Mouse (Mus musculus): ENCODE results near the gene Gm49510. TPM values are rescaled to one million over a fixed set of nuclear protein-coding genes. Genes with fewer than 3 reads are reported as not detected.

Gm49510 gene
- polyA plus RNA-seq, 1 experiment from 2014 or later = 0.47 TPM

DNA sequence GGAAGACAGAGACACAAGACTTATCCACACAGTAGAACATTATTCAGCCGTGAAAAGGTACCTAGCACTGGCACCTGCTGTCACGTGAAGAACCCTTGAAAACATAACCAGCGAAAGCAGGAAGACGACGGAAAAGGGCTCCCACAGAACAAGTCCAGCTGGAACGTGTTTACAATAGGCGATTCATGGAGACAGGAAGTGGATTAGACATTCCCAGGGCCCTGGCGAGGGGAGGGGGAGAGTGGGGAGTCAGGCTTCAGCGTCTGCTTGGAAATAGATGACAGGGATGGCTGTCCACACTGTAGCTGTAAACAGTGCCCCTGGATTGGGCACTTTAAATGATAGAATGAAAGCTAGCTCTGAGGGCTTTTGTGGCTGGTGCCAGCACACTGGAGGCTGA, 31.1 kb upstream of the Gm49510 start:
- Histone ChIP-seq H3K9me3 (replicated peaks) (no peaks in the 10 kb centered on the region), H3K4me2 (no peak overlapping the region), H3K27ac (ENCODE audit: poor library complexity, severe bottlenecking) (peak overlapping the region; percentile 81), H3K9ac (peak overlapping the region; percentile 52; the same call in 1 of the 2 replicates), H3K4me3 (no peak overlapping the region), H3K4me1 (replicated peaks) (peaks cover 18% of the 10 kb centered on the region), H3K36me3 (no peaks in the 10 kb centered on the region), H3K27me3 (replicated peaks) (no peaks in the 10 kb centered on the region)
- peak; percentile 60 for ATAC-seq (ENCODE audit: insufficient number of reproducible peaks, low FRiP score)
- WGBS = 33% methylated on average over 9 of the region's 9 CpGs

DNA sequence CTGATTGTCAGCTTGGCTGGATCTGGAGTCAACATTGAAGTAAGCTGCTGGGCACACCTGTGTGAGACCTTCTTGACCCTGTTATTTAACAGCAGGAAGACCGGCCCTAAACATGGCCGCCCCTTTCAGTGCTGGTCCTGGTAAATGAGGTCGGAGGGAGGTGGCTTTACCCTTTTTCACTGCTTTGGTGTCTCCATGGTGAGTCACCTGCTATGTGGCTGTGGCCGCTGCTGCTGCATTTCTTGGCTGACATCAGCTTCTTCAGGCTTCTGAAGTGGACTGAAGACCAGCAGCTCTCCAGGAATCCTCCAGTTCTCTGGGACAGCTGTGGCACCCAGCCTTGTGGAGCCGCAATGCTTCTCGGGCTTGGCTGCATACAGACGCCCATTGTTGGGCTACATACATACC, 30.6 kb upstream of the Gm49510 start:
- no peak for ATAC-seq (ENCODE audit: insufficient number of reproducible peaks, low FRiP score)
- no peak overlapping the region for H3K4me3 ChIP-seq
- 70% methylated on average over 7 of the region's 7 CpGs for WGBS
- H3K27ac ChIP-seq (ENCODE audit: poor library complexity, severe bottlenecking) = peak overlapping the region; percentile 81
- peak overlapping the region; percentile 52; the same call in 1 of the 2 replicates for H3K9ac ChIP-seq
- H3K27me3 ChIP-seq (replicated peaks) = no peaks in the 10 kb centered on the region
- peaks cover 17% of the 10 kb centered on the region for H3K4me1 ChIP-seq (replicated peaks)
- no peaks in the 10 kb centered on the region for H3K36me3 ChIP-seq
- no peak overlapping the region for H3K4me2 ChIP-seq
- no peaks in the 10 kb centered on the region for H3K9me3 ChIP-seq (replicated peaks)

DNA sequence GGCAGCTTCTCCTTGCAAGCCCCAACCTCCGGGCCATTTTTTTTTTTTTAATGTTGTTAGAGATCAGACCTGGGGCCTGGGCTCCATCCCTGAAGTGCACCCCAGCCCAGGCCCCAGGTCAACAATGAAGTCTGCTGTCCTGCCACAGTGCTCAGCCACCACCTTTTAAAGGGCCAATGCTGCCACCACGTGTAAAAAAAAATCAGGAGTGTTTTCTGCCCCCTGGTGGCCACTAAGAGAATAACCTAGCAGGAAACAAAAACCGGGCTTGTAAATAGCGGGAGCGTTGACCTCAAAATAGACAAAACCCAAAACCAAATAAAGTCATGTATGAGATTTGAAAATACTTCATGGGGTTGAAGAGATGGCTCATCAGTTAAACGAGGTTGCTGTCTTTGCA, 29.7 kb upstream of the Gm49510 start:
- no peaks in the 10 kb centered on the region for H3K36me3 ChIP-seq
- no peaks in the 10 kb centered on the region for H3K27me3 ChIP-seq (replicated peaks)
- no peaks in the 10 kb centered on the region for H3K9me3 ChIP-seq (replicated peaks)
- ATAC-seq (ENCODE audit: insufficient number of reproducible peaks, low FRiP score) = no peak
- 30% methylated on average over 6 of the region's 6 CpGs for WGBS
- peaks cover 17% of the 10 kb centered on the region for H3K4me1 ChIP-seq (replicated peaks)
- no peak overlapping the region for H3K27ac ChIP-seq (ENCODE audit: poor library complexity, severe bottlenecking)
- no peak overlapping the region for H3K9ac ChIP-seq
- no peak overlapping the region for H3K4me2 ChIP-seq
- H3K4me3 ChIP-seq = no peak overlapping the region

DNA sequence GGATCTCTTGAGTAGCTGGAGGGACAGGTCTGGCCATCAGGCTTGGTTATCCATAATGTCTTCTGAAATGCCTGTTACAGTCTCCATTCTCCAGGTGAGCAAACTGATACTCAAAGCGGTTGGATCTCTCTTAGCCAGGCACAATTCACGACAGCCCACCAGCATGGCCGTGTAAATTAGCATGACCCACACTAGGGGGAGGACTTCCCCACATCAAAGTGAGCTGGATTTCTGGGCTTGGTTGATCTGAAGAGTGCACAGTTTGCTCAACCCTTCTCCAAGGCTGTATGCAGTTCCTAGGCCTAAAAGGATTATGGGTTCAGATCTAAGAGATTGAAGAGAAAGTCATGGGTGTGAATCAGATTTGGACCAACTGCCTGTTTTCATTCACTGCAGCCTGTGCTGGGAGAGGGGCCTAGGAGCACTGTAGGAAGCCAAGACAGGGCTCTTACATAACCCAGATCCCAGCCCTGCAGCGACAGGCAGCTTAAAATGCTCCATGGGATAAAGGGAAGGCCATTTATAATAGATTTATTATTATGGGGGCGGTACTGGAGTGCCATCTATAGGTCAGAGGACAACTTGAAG, 27.4 kb upstream of the Gm49510 start:
- WGBS = 51% methylated on average over 5 of the region's 5 CpGs
- Histone ChIP-seq H3K27ac (ENCODE audit: poor library complexity, severe bottlenecking) (no peak overlapping the region), H3K4me2 (no peak overlapping the region), H3K36me3 (no peaks in the 10 kb centered on the region), H3K4me1 (replicated peaks) (peaks cover 27% of the 10 kb centered on the region), H3K4me3 (no peak overlapping the region), H3K27me3 (replicated peaks) (no peaks in the 10 kb centered on the region), H3K9me3 (replicated peaks) (no peaks in the 10 kb centered on the region), H3K9ac (no peak overlapping the region)
- ATAC-seq (ENCODE audit: insufficient number of reproducible peaks, low FRiP score) = no peak

DNA sequence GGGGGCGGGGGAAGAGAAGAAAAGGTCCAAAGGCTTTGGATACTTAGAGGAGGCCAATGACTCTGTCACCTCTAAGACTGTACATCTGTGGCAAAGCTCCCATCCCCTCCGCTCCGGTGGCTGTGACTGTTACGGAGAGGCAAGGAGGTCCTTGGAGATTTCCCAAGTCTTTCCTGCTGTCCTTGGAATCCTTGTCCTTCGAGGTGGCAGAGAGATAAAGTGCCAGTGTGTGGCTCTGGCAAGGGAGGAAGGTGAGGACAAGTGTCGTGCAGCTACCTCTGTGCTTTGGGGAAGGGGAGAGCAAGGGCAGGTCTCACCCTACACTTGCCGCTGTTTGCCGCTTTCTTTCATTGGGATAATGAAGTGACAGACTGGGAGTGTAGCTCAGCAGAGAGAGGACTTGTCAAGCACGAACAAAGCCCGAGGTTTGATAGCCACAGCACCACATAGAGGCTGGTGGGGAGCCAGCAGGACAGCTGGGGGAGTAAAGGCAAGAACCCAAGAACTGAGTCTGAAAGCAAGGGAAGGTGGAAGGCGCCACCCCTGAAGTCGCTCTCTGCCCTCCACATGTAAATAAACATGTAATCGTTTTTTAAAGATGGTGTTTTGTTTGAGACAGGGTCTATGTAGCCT, 25.5 kb upstream of the Gm49510 start:
- 41% methylated on average over 13 of the region's 13 CpGs for WGBS
- no peaks in the 10 kb centered on the region for H3K9me3 ChIP-seq (replicated peaks)
- H3K36me3 ChIP-seq = no peaks in the 10 kb centered on the region
- ATAC-seq (ENCODE audit: insufficient number of reproducible peaks, low FRiP score) = no peak
- peaks cover 26% of the 10 kb centered on the region for H3K4me1 ChIP-seq (replicated peaks)
- H3K4me2 ChIP-seq = no peak overlapping the region
- no peak overlapping the region for H3K4me3 ChIP-seq
- H3K9ac ChIP-seq = 0 out of 2 replicates have a peak overlapping the region, but pooled peaks have one; percentile 32
- no peaks in the 10 kb centered on the region for H3K27me3 ChIP-seq (replicated peaks)
- no peak overlapping the region for H3K27ac ChIP-seq (ENCODE audit: poor library complexity, severe bottlenecking)

DNA sequence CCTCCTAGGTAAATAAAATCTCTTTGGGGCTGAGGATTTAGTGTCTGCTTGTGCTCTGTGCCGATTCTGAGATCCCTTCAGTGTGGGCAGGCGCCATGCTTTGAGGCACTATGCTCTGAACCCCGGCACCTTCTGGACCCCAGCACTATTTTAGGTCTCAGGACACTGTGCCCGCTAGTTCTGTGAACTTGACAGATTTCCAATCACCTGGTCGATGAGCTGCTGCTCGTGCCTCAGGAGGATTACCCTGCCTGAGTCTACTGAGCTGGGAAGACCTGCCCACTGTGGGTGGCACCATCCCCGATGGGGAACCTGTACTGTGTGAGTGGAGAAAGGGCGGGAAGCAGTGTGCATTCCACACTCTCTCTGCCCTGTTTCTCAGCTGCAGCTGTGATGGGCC, 24.5 kb upstream of the Gm49510 start:
- no peaks in the 10 kb centered on the region for H3K9me3 ChIP-seq (replicated peaks)
- H3K27me3 ChIP-seq (replicated peaks) = no peaks in the 10 kb centered on the region
- H3K4me2 ChIP-seq = no peak overlapping the region
- no peak overlapping the region for H3K9ac ChIP-seq
- peaks cover 35% of the 10 kb centered on the region for H3K4me1 ChIP-seq (replicated peaks)
- peaks cover 4% of the 10 kb centered on the region; the same call in 1 of the 2 replicates for H3K36me3 ChIP-seq
- WGBS = 71% methylated on average over 8 of the region's 8 CpGs
- no peak overlapping the region for H3K27ac ChIP-seq (ENCODE audit: poor library complexity, severe bottlenecking)
- H3K4me3 ChIP-seq = no peak overlapping the region
- ATAC-seq (ENCODE audit: insufficient number of reproducible peaks, low FRiP score) = no peak

DNA sequence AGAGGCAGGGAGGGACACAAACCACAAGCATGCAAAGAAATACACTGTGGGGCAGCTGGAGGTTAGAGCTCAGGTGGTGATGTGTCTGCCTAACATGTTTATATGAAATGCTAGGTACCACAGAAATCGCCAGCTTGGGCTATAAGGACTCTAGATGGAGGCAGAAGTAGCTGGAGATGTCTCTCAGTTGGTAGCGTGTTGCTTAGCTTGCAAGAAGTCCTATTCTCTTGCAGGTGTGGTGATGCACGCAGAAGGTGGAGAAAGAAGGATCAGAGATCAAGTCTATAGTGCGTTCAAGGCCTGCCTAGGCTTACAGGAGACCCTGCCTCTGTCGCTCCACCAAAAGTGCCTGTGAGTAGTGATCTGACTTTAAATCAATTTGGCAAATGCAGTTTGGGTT, 23.9 kb upstream of the Gm49510 start:
- Histone ChIP-seq H3K4me1 (replicated peaks) (peaks cover 41% of the 10 kb centered on the region), H3K36me3 (peaks cover 8% of the 10 kb centered on the region; the same call in 1 of the 2 replicates), H3K9me3 (replicated peaks) (no peaks in the 10 kb centered on the region), H3K4me2 (peak overlapping the region; percentile 77), H3K9ac (no peak overlapping the region), H3K27me3 (replicated peaks) (no peaks in the 10 kb centered on the region), H3K27ac (ENCODE audit: poor library complexity, severe bottlenecking) (peak overlapping the region; percentile 99; the same call in 1 of the 2 replicates), H3K4me3 (no peak overlapping the region)
- ATAC-seq (ENCODE audit: insufficient number of reproducible peaks, low FRiP score) = no peak
- WGBS = 79% methylated on average over 5 of the region's 5 CpGs

DNA sequence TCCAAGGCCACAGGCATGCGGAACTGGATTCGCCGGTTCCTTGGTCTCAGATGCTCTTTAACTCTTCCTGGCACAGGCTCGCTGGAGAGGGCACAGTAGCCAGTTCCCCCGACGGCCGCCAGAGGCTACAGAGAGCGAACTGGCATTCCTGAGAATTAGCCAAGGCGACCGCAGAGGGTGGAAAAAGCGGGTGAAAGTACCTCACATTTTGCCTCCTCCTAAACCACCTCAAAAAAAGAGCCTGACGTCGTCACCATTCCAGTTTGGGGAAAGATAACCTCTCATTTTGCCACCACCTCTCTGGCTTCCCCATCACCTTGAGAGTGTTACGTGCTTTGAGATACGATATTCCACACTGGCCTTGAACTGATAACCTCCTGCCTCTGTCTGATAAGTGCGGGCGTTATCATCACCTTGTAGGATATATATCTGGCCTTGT, 23.2 kb upstream of the Gm49510 start:
- Histone ChIP-seq H3K4me1 (replicated peaks) (peaks cover 43% of the 10 kb centered on the region), H3K27ac (ENCODE audit: poor library complexity, severe bottlenecking) (peak overlapping the region; percentile 99), H3K27me3 (replicated peaks) (no peaks in the 10 kb centered on the region), H3K4me3 (peak overlapping the region; percentile 78), H3K36me3 (peaks cover 15% of the 10 kb centered on the region), H3K9ac (peak overlapping the region; percentile 90), H3K4me2 (peak overlapping the region; percentile 77), H3K9me3 (replicated peaks) (no peaks in the 10 kb centered on the region)
- ATAC-seq (ENCODE audit: insufficient number of reproducible peaks, low FRiP score) = no peak
- WGBS = 2% methylated on average over 17 of the region's 17 CpGs

DNA sequence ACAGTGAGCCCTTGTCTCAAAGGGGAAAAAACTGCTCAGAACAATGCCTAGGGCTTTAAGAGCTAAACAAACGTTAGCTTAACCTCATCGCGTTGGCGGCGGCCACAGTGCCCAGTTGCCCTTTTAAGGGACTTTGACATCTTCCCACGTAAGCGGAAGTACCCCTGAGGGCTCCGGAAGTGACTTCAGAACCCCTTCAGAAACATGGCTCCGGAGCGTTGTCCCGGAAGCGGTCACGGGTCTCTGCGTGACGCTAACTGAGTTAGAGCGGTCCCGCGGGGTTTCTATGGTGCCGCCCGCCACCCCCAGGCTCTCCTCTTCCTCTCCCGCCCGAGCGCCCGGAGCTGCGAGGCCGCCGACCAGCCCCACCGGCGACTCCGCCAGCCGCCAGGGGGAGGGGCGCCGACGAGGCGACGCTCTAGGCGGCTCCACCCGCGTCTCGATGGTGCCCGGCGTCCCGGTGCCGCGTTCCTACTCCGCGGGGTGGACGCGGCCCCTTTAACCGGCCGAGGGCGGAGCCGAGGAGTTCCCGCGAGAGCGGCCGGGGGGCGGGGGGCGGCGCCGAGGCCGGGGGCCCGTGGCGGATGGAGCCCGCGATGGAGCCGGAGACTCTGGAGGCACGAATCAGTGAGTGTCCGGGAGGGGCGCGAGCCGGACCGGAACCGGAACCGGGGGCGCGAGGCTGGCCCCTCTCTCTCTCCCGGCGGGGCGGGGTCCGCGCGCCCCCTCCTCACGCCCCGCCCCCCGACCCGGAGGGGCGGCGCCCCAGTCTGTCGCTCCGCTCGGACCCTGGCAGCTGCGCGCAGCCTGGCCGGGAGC, 22.3 kb upstream of the Gm49510 start, which contains the start of gene Gga1:
Gene Gga1 (plus strand): TSS at position 200 of the 819 bp plus-strand sequence.
- 1% methylated on average over 67 of the region's 95 CpGs for WGBS
- peak; percentile 94 for ATAC-seq (ENCODE audit: insufficient number of reproducible peaks, low FRiP score)

DNA sequence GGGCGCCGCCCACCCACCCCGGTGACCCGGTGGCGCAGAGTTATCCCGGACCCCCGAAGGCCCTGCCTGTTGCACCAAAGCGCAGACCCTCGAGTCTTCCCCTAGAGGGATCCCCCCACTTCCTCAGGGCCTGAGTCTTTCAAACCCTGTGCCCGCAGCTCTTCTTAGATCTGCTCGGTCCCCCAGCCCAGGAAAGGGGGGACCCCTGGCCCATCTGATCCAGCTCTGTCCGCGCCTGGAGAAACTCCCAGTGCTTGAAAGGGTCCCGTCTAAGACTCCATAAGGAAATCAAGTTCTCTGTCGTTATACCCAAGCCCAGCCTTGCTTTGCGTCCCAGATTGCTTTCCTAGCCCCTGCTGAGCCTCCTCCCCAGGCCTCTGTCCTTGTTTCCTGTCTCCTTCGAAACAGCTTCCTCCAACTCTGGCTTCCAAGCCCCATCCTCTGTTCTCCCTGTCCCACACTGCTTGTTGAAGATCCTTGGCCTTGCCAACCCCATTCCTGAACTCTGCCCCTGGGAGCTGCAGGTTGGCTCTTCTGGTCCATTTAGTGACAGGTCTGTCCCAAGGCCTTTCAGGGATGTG, 21.6 kb upstream of the Gm49510 start:
- Histone ChIP-seq H3K4me1 (replicated peaks) (peaks cover 43% of the 10 kb centered on the region), H3K36me3 (peaks cover 32% of the 10 kb centered on the region), H3K27me3 (replicated peaks) (no peaks in the 10 kb centered on the region), H3K4me2 (peak overlapping the region; percentile 77), H3K4me3 (peak overlapping the region; percentile 78), H3K9me3 (replicated peaks) (no peaks in the 10 kb centered on the region), H3K9ac (peak overlapping the region; percentile 90), H3K27ac (ENCODE audit: poor library complexity, severe bottlenecking) (peak overlapping the region; percentile 99)
- no peak for ATAC-seq (ENCODE audit: insufficient number of reproducible peaks, low FRiP score)
- under 1% methylated on average over 17 of the region's 17 CpGs for WGBS

More for the DNA sequence above, 22.3 kb upstream of the Gm49510 start, which contains the start of gene Gga1:
- H3K9me3 ChIP-seq (replicated peaks) = no peaks in the 10 kb centered on the region
- no peaks in the 10 kb centered on the region for H3K27me3 ChIP-seq (replicated peaks)
- peak within 1 kb of the TSS; percentile 78 for H3K4me3 ChIP-seq
- peak within 1 kb of the TSS; percentile 99 for H3K27ac ChIP-seq (ENCODE audit: poor library complexity, severe bottlenecking)
- H3K4me2 ChIP-seq = peak within 1 kb of the TSS; percentile 77
- H3K4me1 ChIP-seq (replicated peaks) = peaks cover 43% of the 10 kb centered on the region
- H3K9ac ChIP-seq = peak within 1 kb of the TSS; percentile 90
- H3K36me3 ChIP-seq = peaks cover 25% of the 10 kb centered on the region

All from heart, embryonic 12.5 days (tissue).